Mouse (Mus musculus): ENCODE results near the gene 3110082I17Rik. TPM values are rescaled to one million over a fixed set of nuclear protein-coding genes. Genes with fewer than 3 reads are reported as not detected.

The 3110082I17Rik gene
- polyA plus RNA-seq, 1 experiment from 2014 or later = 44.4 TPM

GRCm38 (mm10) chr5:139387329-139388194 lies 72.8 kb downstream of the 3110082I17Rik start:
- Histone ChIP-seq H3K9ac (no peak overlapping the region), H3K36me3 (ENCODE audit: insufficient read depth) (peaks cover 2% of the 10 kb centered on the region; the same call in 1 of the 2 replicates), H3K4me2 (0 out of 2 replicates have a peak overlapping the region, but pooled peaks have one; percentile 12), H3K4me3 (ENCODE audit: low read depth, low read length) (no peak overlapping the region), H3K27ac (ENCODE audit: low read depth) (peak overlapping the region; percentile 86), H3K27me3 (ENCODE audit: insufficient read depth, low read length) (no peaks in the 10 kb centered on the region), H3K4me1 (ENCODE audit: insufficient read depth) (peaks cover 28% of the 10 kb centered on the region), H3K9me3 (ENCODE audit: low read depth, low read length) (no peaks in the 10 kb centered on the region)
- DNase-seq = peak; percentile 41
- ATAC-seq (ENCODE audit: insufficient read depth) = no peak
- no peak for TF ChIP-seq CTCF (IDR thresholded peaks at IDR 0.05; ENCODE audit: low read depth)
- 74% methylated on average over 10 of the region's 10 CpGs for WGBS

- Histone ChIP-seq H3K27ac (ENCODE audit: low read depth) (no peak overlapping the region), H3K4me2 (no peak overlapping the region), H3K27me3 (ENCODE audit: insufficient read depth, low read length) (no peaks in the 10 kb centered on the region), H3K9ac (no peak overlapping the region), H3K4me3 (ENCODE audit: low read depth, low read length) (no peak overlapping the region), H3K36me3 (ENCODE audit: insufficient read depth) (no peaks in the 10 kb centered on the region), H3K9me3 (ENCODE audit: low read depth, low read length) (no peaks in the 10 kb centered on the region), H3K4me1 (ENCODE audit: insufficient read depth) (peaks cover 36% of the 10 kb centered on the region)
- DNase-seq = no peak
- TF ChIP-seq CTCF (IDR thresholded peaks at IDR 0.05; ENCODE audit: low read depth) = no peak
- 91% methylated on average over 5 of the region's 5 CpGs for WGBS
- ATAC-seq (ENCODE audit: insufficient read depth) = no peak
Observed at GRCm38 (mm10) chr5:139386047-139386446, 74.3 kb downstream of the 3110082I17Rik start.

- 25% methylated on average over 10 of the region's 10 CpGs for WGBS
- Histone ChIP-seq H3K4me3 (ENCODE audit: low read depth, low read length) (no peak overlapping the region), H3K4me1 (ENCODE audit: insufficient read depth) (peaks cover 34% of the 10 kb centered on the region), H3K27ac (ENCODE audit: low read depth) (no peak overlapping the region), H3K9me3 (ENCODE audit: low read depth, low read length) (no peaks in the 10 kb centered on the region), H3K36me3 (ENCODE audit: insufficient read depth) (no peaks in the 10 kb centered on the region), H3K9ac (no peak overlapping the region), H3K27me3 (ENCODE audit: insufficient read depth, low read length) (no peaks in the 10 kb centered on the region), H3K4me2 (no peak overlapping the region)
- DNase-seq (no peak), ATAC-seq (ENCODE audit: insufficient read depth) (no peak)
- no peak for TF ChIP-seq CTCF (IDR thresholded peaks at IDR 0.05; ENCODE audit: low read depth)
Observed at GRCm38 (mm10) chr5:139384531-139384930, 75.8 kb downstream of the 3110082I17Rik start.

GRCm38 (mm10) chr5:139383234-139383633 lies 77.1 kb downstream of the 3110082I17Rik start:
- no peak overlapping the region for H3K4me3 ChIP-seq (ENCODE audit: low read depth, low read length)
- H3K9me3 ChIP-seq (ENCODE audit: low read depth, low read length) = no peaks in the 10 kb centered on the region
- no peak for TF ChIP-seq CTCF (IDR thresholded peaks at IDR 0.05; ENCODE audit: low read depth)
- H3K27me3 ChIP-seq (ENCODE audit: insufficient read depth, low read length) = no peaks in the 10 kb centered on the region
- H3K27ac ChIP-seq (ENCODE audit: low read depth) = peak overlapping the region; percentile 81
- ATAC-seq (ENCODE audit: insufficient read depth) (no peak), DNase-seq (no peak)
- H3K9ac ChIP-seq = peak overlapping the region; percentile 20; the same call in 1 of the 2 replicates
- H3K4me2 ChIP-seq = peak overlapping the region; percentile 32
- H3K36me3 ChIP-seq (ENCODE audit: insufficient read depth) = no peaks in the 10 kb centered on the region
- WGBS = 61% methylated on average over 9 of the region's 9 CpGs
- peaks cover 36% of the 10 kb centered on the region for H3K4me1 ChIP-seq (ENCODE audit: insufficient read depth)

GRCm38 (mm10) chr5:139382760-139383159 lies 77.6 kb downstream of the 3110082I17Rik start:
- WGBS = 46% methylated on average over 8 of the region's 8 CpGs
- Histone ChIP-seq H3K27me3 (ENCODE audit: insufficient read depth, low read length) (no peaks in the 10 kb centered on the region), H3K9ac (peak overlapping the region; percentile 20; the same call in 1 of the 2 replicates), H3K9me3 (ENCODE audit: low read depth, low read length) (no peaks in the 10 kb centered on the region), H3K4me3 (ENCODE audit: low read depth, low read length) (no peak overlapping the region), H3K36me3 (ENCODE audit: insufficient read depth) (no peaks in the 10 kb centered on the region), H3K27ac (ENCODE audit: low read depth) (peak overlapping the region; percentile 81), H3K4me1 (ENCODE audit: insufficient read depth) (peaks cover 36% of the 10 kb centered on the region), H3K4me2 (peak overlapping the region; percentile 90)
- no peak for TF ChIP-seq CTCF (IDR thresholded peaks at IDR 0.05; ENCODE audit: low read depth)
- DNase-seq (peak; percentile 67), ATAC-seq (ENCODE audit: insufficient read depth) (0 out of 2 replicates have a peak, but pooled peaks have one; percentile 5)

- 71% methylated on average over 18 of the region's 18 CpGs for WGBS
Observed at GRCm38 (mm10) chr5:139381586-139382513, 78.5 kb downstream of the 3110082I17Rik start.

More at GRCm38 (mm10) chr5:139381586-139382513, 78.5 kb downstream of the 3110082I17Rik start:
- H3K4me3 ChIP-seq (ENCODE audit: low read depth, low read length) = 0 out of 2 replicates have a peak overlapping the region, but pooled peaks have one; percentile 15
- ATAC-seq (ENCODE audit: insufficient read depth) (no peak), DNase-seq (no peak)
- peak overlapping the region; percentile 90 for H3K4me2 ChIP-seq
- H3K27ac ChIP-seq (ENCODE audit: low read depth) = peak overlapping the region; percentile 81; the same call in 1 of the 2 replicates
- H3K9me3 ChIP-seq (ENCODE audit: low read depth, low read length) = no peaks in the 10 kb centered on the region
- no peaks in the 10 kb centered on the region for H3K27me3 ChIP-seq (ENCODE audit: insufficient read depth, low read length)
- H3K36me3 ChIP-seq (ENCODE audit: insufficient read depth) = no peaks in the 10 kb centered on the region
- peaks cover 42% of the 10 kb centered on the region for H3K4me1 ChIP-seq (ENCODE audit: insufficient read depth)
- H3K9ac ChIP-seq = peak overlapping the region; percentile 28
- TF ChIP-seq CTCF (IDR thresholded peaks at IDR 0.05; ENCODE audit: low read depth) = no peak
